Mouse (Mus musculus) left cerebral cortex, adult 8-10 months (tissue): ENCODE results near the gene Eaf2. TPM values are rescaled to one million over a fixed set of nuclear protein-coding genes. Genes with fewer than 3 reads are reported as not detected.
A peak's percentile ranks its signal among the peaks of the same experiment; 100 is the strongest.

Source experiments
- DNase-seq, 2 experiments: peaks; one replicate each; pipeline ENCODE4 v3.0.0; 2022; ENCODE audit warnings: low spot score in 2 of 2
- total RNA-seq, 4 experiments: library from RNA; stranded (reverse); gene quantifications; 2 replicates each; pipeline ENCODE4 v1.2.4; 2022

Eaf2 gene
- total RNA-seq: 1 to 10 TPM in 2 of 4 experiments, under 1 TPM in 2; 0.70 to 1.7 (median 1.2) TPM

- DNase-seq: peak; percentile 81 to 100
Measured at GRCm38 (mm10) chr16:36874583-36875275, at the start of gene Eaf2, which contains the start of gene Golgb1. Gene Eaf2 (minus strand): TSS chr16:36875003. Gene Golgb1 (plus strand): TSS chr16:36875140.

DNA sequence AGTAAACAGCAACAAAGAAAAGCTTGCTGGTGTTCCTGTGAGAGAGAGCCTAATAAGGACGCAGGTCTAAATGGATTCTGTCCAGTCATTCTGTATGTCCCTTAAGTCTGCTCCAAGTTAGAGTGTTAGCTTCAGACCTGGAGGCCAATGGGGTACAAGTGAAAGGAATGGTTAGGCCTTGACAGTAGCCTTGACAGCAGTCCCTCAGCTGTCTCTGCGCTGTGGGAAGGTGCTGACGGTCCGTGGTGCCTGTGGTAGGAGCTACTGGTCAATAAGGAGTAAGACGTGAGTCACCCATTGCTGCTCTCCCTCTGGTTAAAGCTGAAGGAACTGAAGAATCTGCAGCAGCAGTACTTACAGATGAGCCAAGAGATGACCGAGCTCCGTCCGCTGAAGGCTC is 49.5 kb upstream of the Eaf2 start:
- DNase-seq: no peak

DNA sequence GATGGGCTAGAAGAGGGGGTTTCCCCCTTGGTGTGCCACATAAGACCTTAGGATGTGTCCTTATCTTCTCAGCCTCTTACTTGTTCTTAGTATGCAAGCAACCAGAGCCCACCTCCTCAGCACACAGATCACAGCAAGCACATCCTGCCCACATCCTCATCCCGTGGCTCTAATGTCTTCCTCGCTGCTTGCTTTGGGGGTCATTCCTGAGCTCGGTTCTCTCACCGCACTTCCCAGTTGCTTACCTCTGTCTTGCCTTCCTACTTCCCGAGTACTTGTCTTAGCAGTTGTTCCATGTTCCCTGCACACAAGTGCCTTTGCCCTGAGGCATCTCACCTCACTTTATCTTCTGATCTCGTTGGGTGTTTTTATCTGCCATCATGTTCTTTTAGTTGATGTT is 47.2 kb upstream of the Eaf2 start:
- DNase-seq: no peak

DNA sequence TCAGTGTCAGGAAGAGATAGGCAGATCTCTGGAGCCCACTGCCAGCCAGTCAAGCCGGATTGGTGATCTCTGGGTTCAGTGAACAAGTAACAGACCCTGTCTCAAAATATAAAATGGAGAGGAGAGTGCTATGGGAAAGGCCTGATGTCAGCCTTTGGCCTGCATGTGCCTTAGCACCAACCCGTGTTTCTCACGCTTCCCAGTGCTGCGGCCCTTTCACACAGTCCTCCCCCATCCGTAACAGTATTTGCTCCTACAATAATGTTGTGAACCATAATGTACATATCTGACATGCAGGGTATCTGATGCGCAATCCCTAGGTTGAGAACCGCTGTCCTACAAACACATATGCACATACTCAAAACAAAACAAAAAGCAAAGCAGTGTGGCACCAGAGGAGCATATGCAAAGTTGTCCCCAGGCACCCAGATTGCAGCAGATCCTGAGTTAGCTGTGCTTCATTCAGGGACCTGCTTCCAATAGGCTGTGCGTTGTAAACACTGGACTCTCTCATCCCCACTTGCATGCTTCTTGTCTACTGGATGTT is 46.3 kb upstream of the Eaf2 start:
- no peak for DNase-seq

DNA sequence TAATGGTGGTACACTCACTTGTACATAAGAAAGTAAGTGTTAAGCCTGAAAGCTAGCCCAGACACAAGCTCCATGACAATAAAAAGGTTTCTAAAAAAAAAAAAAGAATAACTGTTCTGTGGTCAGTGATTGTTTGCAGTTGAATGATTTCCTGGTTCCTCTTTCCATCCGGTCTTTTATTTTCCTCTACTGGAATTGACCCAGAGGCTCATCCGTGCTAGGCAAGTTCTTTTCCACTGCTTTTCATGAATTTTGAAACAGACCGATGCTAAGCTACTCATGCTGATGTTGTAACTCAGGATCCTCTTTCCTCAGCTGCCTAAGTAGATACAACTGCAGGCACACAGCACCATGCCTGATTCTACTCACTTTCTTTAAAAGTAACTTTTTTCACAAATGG is 45.6 kb upstream of the Eaf2 start:
- no peak for DNase-seq

GRCm38 (mm10) chr16:36918505-36918904 is 43.7 kb upstream of the Eaf2 start:
- DNase-seq: no peak

GRCm38 (mm10) chr16:36914195-36914594 is 39.4 kb upstream of the Eaf2 start:
- DNase-seq: no peak

- DNase-seq: no peak
Measured at GRCm38 (mm10) chr16:36912311-36912710, 37.5 kb upstream of the Eaf2 start.

DNA sequence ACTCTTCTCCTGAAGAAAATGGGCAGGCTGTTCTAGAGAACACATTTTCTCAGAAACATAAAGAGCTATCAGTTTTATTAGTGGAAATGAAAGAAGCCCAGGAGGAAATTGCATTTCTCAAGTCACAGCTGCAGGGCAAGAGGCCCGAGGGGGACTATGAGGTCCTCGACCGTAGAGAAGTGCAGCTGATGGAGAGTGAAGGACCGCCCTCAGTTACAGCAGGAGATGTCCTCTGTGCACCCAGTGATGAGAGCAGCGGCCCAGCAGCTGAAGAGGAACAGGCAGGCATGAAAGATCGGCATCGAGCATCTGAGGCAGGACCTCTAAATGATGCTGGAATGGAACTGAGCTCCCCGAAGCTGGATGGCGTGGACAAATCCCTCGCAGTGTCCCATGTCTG is 37.1 kb upstream of the Eaf2 start:
- DNase-seq: no peak

GRCm38 (mm10) chr16:36903156-36903555 is 28.4 kb upstream of the Eaf2 start:
- DNase-seq: no peak

DNA sequence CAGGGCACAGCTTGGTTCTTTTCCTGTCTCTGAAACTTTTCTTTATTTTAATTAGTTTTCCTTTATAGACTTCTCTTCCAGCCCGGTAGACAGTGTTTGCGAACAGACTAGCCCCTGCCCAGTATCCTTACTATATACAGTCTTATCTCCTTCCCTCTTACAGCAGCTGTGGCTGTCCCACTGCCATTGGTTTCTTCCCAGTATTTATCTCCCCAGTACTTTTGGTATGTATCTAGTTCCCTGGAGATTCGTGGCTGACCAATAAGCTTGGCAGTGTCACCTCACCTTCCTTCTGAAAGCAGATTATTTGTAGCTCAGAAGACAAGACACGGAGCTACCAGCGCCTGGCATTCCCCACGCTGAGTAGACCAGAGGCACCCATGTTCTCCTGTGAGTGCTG is 21.9 kb upstream of the Eaf2 start:
- DNase-seq: no peak

GRCm38 (mm10) chr16:36893317-36893716 is 18.5 kb upstream of the Eaf2 start:
- DNase-seq: no peak

DNA sequence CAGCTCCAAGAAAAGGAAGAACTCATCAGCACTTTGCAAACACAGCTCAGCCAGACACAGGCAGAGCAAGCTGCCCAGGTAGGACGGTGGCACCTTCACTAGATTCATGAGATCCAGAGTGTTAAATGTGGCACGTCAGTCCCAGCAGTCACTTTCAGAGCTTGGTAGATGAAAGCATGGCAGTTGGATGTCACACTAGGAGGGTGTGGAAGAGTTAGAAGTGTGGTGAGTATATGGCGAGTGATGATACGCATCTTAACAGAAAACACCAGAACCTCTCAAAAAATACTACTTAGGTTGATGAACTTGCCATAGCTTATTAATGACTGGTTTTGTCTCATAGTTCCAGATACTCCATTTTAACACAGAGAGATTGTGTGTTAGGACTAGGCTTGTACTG is 16.6 kb upstream of the Eaf2 start:
- no peak for DNase-seq

DNA sequence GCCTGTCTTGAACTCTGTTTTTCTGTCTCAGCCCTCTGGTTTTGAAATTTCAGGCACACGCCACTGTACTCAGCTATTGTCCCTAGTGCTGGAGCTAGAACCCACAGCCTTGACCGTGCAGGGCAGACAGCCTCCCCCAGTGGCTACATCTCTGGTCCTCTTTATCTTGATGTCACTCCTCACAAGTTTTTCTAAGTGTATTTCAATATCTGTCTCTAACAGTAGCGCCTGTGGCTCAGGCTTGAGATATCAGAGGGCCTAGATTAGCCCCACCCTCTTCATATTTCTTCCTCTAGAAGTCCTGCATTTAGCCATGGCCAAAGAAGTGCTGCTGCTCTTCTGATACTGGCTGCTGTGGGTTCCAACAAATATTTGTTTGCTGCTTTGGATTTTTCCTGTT is 15.8 kb upstream of the Eaf2 start:
- DNase-seq: no peak

GRCm38 (mm10) chr16:36887546-36887945 is 12.7 kb upstream of the Eaf2 start:
- DNase-seq: no peak

- DNase-seq: no peak
Measured at GRCm38 (mm10) chr16:36885912-36886311, 11.1 kb upstream of the Eaf2 start.

GRCm38 (mm10) chr16:36884881-36885280 is 10.1 kb upstream of the Eaf2 start:
- no peak for DNase-seq

- DNase-seq: no peak
Measured at GRCm38 (mm10) chr16:36882737-36883343, 8.0 kb upstream of the Eaf2 start.

GRCm38 (mm10) chr16:36877316-36877715 is 2.5 kb upstream of the Eaf2 start:
- no peak for DNase-seq

- no peak for DNase-seq
Measured at GRCm38 (mm10) chr16:36875276-36875851, 561 bp upstream of the Eaf2 start.

GRCm38 (mm10) chr16:36869442-36869841 is 5.4 kb downstream of the Eaf2 start:
- no peak for DNase-seq

DNA sequence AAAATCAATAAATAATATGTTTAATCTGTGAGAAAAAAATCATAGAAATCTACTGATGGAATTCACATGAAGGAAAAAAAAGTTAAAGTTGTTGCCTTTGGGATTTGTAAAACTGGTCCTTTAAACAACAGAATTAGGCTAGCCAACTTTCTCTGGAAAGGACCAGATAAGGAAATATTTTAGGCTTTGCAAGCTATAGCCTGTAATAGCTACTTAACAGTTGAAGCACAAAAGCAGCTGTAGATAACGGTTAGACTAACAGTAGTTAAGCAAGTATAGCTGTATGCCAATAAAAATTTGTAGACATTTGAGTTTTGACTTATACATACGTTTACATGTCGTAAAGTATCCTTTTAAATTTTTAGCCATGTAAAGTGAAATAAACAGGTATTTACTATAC is 11.2 kb downstream of the Eaf2 start:
- no peak for DNase-seq

DNA sequence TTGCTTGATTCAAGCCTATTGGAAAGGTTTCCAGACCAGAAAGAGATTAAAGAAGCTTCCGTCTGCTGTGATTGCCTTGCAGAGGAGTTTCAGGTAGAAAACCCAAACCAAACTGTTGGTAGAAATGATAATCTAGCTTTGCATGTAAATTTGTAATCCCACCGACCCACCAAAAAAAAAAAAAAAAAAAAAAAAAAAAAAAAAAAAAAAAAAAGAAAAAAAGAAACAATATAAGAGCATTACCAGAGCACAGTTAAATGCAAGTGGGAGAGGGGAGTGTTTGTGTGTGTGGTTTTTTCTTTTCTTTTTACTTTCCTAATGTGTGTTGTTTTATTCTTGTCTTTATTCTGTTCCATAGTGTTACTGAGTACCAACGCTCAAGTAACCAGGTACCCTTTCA is 23.6 kb downstream of the Eaf2 start:
- no peak for DNase-seq
